In the genomic region with DNA sequence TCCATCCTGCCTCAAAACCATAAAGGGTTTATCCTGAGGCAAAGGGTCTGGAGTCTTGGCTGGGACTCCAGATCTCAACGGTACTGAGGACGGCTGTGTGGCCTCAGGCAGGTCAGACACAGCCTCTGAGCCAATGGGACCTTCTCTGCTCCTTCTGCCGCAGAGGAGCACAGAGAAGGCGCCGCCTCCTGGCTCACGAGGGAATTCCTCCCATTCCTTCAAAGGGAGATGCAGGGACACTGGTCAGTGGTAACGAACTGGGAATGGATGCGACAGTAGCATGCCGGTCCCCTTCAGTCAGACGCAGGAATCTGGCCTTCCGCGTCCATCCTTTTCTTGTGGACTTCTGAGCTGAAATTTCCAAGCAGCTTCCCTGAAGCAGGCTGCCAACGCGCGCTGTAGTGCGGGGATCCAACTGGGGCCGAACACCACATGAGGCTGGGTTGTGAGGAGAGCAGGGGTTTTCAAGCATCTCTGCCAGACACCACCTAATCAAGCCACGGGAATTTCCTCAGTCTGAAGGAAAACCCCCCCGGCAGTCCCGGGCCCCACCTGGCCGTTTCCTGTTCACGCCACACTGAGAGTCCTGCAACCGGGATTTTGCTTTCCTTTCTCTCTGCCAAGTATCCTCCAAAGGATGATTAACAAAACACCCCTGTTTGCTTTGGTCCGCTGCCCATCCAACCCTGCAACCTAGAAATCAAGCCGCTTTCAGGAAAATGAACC, we compare ENCODE assay signal across 8 mouse cellular contexts. TPM values are rescaled to one million over a fixed set of nuclear protein-coding genes. Genes with fewer than 3 reads are reported as not detected.
DNase-seq lines count a peak whose midpoint lies in the region; ATAC-seq and TF ChIP-seq lines count a peak whose summit lies in the region.

No protein-coding gene starts in this region.

- H3K4me3 ChIP-seq in thymus, adult 2 months (ENCODE audit: control insufficient read depth, insufficient read depth, low read length), result no peak overlapping the region
- peak overlapping the region; percentile 21 to 25 for H3K4me3 ChIP-seq in heart, embryonic 14.5 days (ENCODE audit: control insufficient read depth in 1 of 2, insufficient read depth in 1 of 2, low read depth in 1 of 2, low read length in 2 of 2)
- peak overlapping the region; percentile 21 for H3K4me3 ChIP-seq in kidney, postnatal 0 days (replicated peaks; ENCODE audit: low read depth, low read length)
- H3K4me3 ChIP-seq in midbrain, embryonic 11.5 days (ENCODE audit: low read depth, low read length), result peak overlapping the region; percentile 15; the same call in 1 of the 2 replicates

- H3K27me3 ChIP-seq in thymus, adult 2 months (ENCODE audit: control insufficient read depth, insufficient read depth, low read length), result no peaks in the 10 kb centered on the region
- 0 out of 2 replicates have a peak, but pooled peaks cover 3% of the 10 kb centered on the region for H3K27me3 ChIP-seq in heart, embryonic 14.5 days (ENCODE audit: control insufficient read depth, insufficient read depth, low read length)
- H3K27me3 ChIP-seq in kidney, postnatal 0 days (ENCODE audit: insufficient read depth, low read length), result no peaks in the 10 kb centered on the region
- no peaks in the 10 kb centered on the region; the same call in 1 of the 2 replicates for H3K27me3 ChIP-seq in midbrain, embryonic 11.5 days (ENCODE audit: control insufficient read depth, insufficient read depth, low read length)

- no peak for DNase-seq in thymus, adult 2 months
- DNase-seq in thymus, postnatal 36 days, result no peak
- DNase-seq in embryo, embryonic 10 days (ENCODE audit: low spot score), result peak; percentile 78
- DNase-seq in kidney, postnatal 0 days (ENCODE audit: low spot score), result peak; percentile 78
- peak; percentile 95 for DNase-seq in midbrain, embryonic 11.5 days (ENCODE audit: low spot score, missing footprints)
- DNase-seq in spleen, postnatal 4 days (ENCODE audit: low spot score in 2 of 2), result no peak
- DNase-seq in thymus, postnatal 10 days (ENCODE audit: low spot score in 2 of 2), result no peak

- peaks cover 4% of the 10 kb centered on the region for H3K4me1 ChIP-seq in thymus, adult 2 months (replicated peaks; ENCODE audit: control insufficient read depth, insufficient read depth, low read length)
- H3K4me1 ChIP-seq in heart, embryonic 14.5 days (ENCODE audit: control insufficient read depth in 2 of 2, insufficient read depth in 2 of 2, low read length in 2 of 2), result peaks cover 11 to 20% of the 10 kb centered on the region in 2 experiments
- 0 out of 2 replicates have a peak, but pooled peaks cover 2% of the 10 kb centered on the region for H3K4me1 ChIP-seq in kidney, postnatal 0 days (replicated peaks; ENCODE audit: insufficient read depth, low read length)
- H3K4me1 ChIP-seq in midbrain, embryonic 11.5 days (ENCODE audit: control insufficient read depth, insufficient read depth, low read length), result peaks cover 7% of the 10 kb centered on the region

- peaks cover 13% of the 10 kb centered on the region for H3K9me3 ChIP-seq in heart, embryonic 14.5 days (ENCODE audit: control insufficient read depth, low read length)
- H3K9me3 ChIP-seq in kidney, postnatal 0 days (replicated peaks; ENCODE audit: low read length), result 0 out of 2 replicates have a peak, but pooled peaks cover 3% of the 10 kb centered on the region
- H3K9me3 ChIP-seq in midbrain, embryonic 11.5 days (ENCODE audit: control insufficient read depth, low read length), result peaks cover 2% of the 10 kb centered on the region; the same call in 1 of the 2 replicates

- peak overlapping the region; percentile 58 for H3K4me2 ChIP-seq in heart, embryonic 14.5 days (ENCODE audit: low read length)
- H3K4me2 ChIP-seq in kidney, postnatal 0 days (ENCODE audit: low read length), result peak overlapping the region; percentile 52
- H3K4me2 ChIP-seq in midbrain, embryonic 11.5 days, result peak overlapping the region; percentile 42

- TF ChIP-seq POLR2A in thymus, adult 2 months (IDR thresholded peaks at IDR 0.05; ENCODE audit: control insufficient read depth, extremely low read depth, insufficient read depth, low read length, poor library complexity), result no peak

- H3K36me3 ChIP-seq in thymus, adult 2 months (ENCODE audit: control insufficient read depth, insufficient read depth, low read length), result no peaks in the 10 kb centered on the region
- no peaks in the 10 kb centered on the region for H3K36me3 ChIP-seq in heart, embryonic 14.5 days (ENCODE audit: control insufficient read depth, insufficient read depth, low read length)
- H3K36me3 ChIP-seq in kidney, postnatal 0 days (ENCODE audit: insufficient read depth, low read length), result no peaks in the 10 kb centered on the region
- H3K36me3 ChIP-seq in midbrain, embryonic 11.5 days (ENCODE audit: control insufficient read depth, insufficient read depth, low read length), result no peaks in the 10 kb centered on the region

- 79% methylated on average over 25 of the region's 25 CpGs for WGBS in thymus, adult 2 months
- WGBS in heart, embryonic 14.5 days, result 8% methylated on average over 25 of the region's 25 CpGs
- 5% methylated on average over 25 of the region's 25 CpGs for WGBS in kidney, postnatal 0 days
- WGBS in midbrain, embryonic 11.5 days, result 6% methylated on average over 25 of the region's 25 CpGs

- ATAC-seq in heart, embryonic 14.5 days (ENCODE audit: insufficient number of reproducible peaks, insufficient read depth, low FRiP score, low read depth), result peak; percentile 72
- ATAC-seq in kidney, postnatal 0 days (replicated peaks; ENCODE audit: low FRiP score, low read depth), result peak; percentile 35; the same call in 1 of the 2 replicates
- ATAC-seq in midbrain, embryonic 11.5 days (ENCODE audit: low FRiP score), result peak; percentile 56

- TF ChIP-seq CTCF in thymus, adult 2 months (IDR thresholded peaks at IDR 0.05; ENCODE audit: borderline replicate concordance, control insufficient read depth, extremely low read depth, insufficient read depth, low read length, poor library complexity), result 0 out of 2 replicates have a peak, but pooled peaks have one; percentile 27
- TF ChIP-seq CTCF in kidney, postnatal 0 days (IDR thresholded peaks at IDR 0.05; ENCODE audit: low read depth), result peak; percentile 69

- H3K9ac ChIP-seq in heart, embryonic 14.5 days (ENCODE audit: low read length), result peak overlapping the region; percentile 6; the same call in 1 of the 2 replicates
- peak overlapping the region; percentile 32; the same call in 1 of the 2 replicates for H3K9ac ChIP-seq in kidney, postnatal 0 days (ENCODE audit: low read depth, low read length)
- H3K9ac ChIP-seq in midbrain, embryonic 11.5 days (ENCODE audit: low read length), result peak overlapping the region; percentile 44

- no peak overlapping the region for H3K27ac ChIP-seq in thymus, adult 2 months (ENCODE audit: control insufficient read depth, insufficient read depth, low read length)
- H3K27ac ChIP-seq in heart, embryonic 14.5 days (replicated peaks in 1 of 2; ENCODE audit: control insufficient read depth in 1 of 2, insufficient read depth in 1 of 2, low read depth in 2 of 2, low read length in 2 of 2), result peak overlapping the region; percentile 72 to 85
- peak overlapping the region; percentile 63 for H3K27ac ChIP-seq in kidney, postnatal 0 days
- no peak overlapping the region for H3K27ac ChIP-seq in midbrain, embryonic 11.5 days (ENCODE audit: low read depth, low read length)

RNA-seq across cellular contexts. Expression of gene Uggt1, which starts 10.3 kb away (rescaled TPM):
- 31.8 and 33.0 TPM in 2 replicates for polyA plus RNA-seq in thymus, adult 2 months (2012; rRNA removed)
- 50.1 and 50.5 TPM in 2 replicates for polyA plus RNA-seq in heart, embryonic 14.5 days (2014; fragmentation: Nextera tagmentation; extraction: Ambion mirVana)
- polyA plus RNA-seq in kidney, postnatal 0 days (2015; fragmentation: Nextera tagmentation; extraction: Ambion mirVana), result 41.2 and 42.7 TPM in 2 replicates
- polyA plus RNA-seq in midbrain, embryonic 11.5 days (2014; fragmentation: Nextera tagmentation; extraction: Ambion mirVana), result 80.7 and 83.0 TPM in 2 replicates

RNA-seq across cellular contexts. Expression of gene Neurl3, which starts 19.7 kb away (rescaled TPM):
- polyA plus RNA-seq in thymus, adult 2 months (2012; rRNA removed), result 13.4 and 14.3 TPM in 2 replicates
- 4.6 and 5.2 TPM in 2 replicates for polyA plus RNA-seq in heart, embryonic 14.5 days (2014; fragmentation: Nextera tagmentation; extraction: Ambion mirVana)
- polyA plus RNA-seq in kidney, postnatal 0 days (2015; fragmentation: Nextera tagmentation; extraction: Ambion mirVana), result 13.3 and 14.1 TPM in 2 replicates
- 0.33 and 0.57 TPM in 2 replicates for polyA plus RNA-seq in midbrain, embryonic 11.5 days (2014; fragmentation: Nextera tagmentation; extraction: Ambion mirVana)

RNA-seq across cellular contexts. Expression of gene Arid5a, which starts 52.7 kb away (rescaled TPM):
- polyA plus RNA-seq in thymus, adult 2 months (2012; rRNA removed), result 51.7 and 57.2 TPM in 2 replicates
- polyA plus RNA-seq in heart, embryonic 14.5 days (2014; fragmentation: Nextera tagmentation; extraction: Ambion mirVana), result 10.3 and 12.5 TPM in 2 replicates
- polyA plus RNA-seq in kidney, postnatal 0 days (2015; fragmentation: Nextera tagmentation; extraction: Ambion mirVana), result 6.7 and 7.4 TPM in 2 replicates
- polyA plus RNA-seq in midbrain, embryonic 11.5 days (2014; fragmentation: Nextera tagmentation; extraction: Ambion mirVana), result 1.8 and 2.0 TPM in 2 replicates

Comparison
In these comparisons a context has a peak if more than half of its experiments do, and no peak if none do; other contexts are left out.
1. DNase-seq: peak in embryo, embryonic 10 days (single experiment), kidney, postnatal 0 days (single experiment) and midbrain, embryonic 11.5 days (single experiment); none in thymus, adult 2 months (single experiment), thymus, postnatal 36 days (0 of 2), spleen, postnatal 4 days (0 of 2) and thymus, postnatal 10 days (0 of 2).
2. H3K27ac ChIP-seq: peak in heart, embryonic 14.5 days (2 of 2) and kidney, postnatal 0 days (single experiment); none in thymus, adult 2 months (single experiment) and midbrain, embryonic 11.5 days (single experiment).
3. Peak in every context shown above with its lines, with median percentiles within 50 percentile points of each other: ATAC-seq, H3K4me2 ChIP-seq and H3K9ac ChIP-seq.